Mouse (Mus musculus) heart, embryonic 13.5 days (tissue): ENCODE results near the gene Pcp2. TPM values are rescaled to one million over a fixed set of nuclear protein-coding genes. Genes with fewer than 3 reads are reported as not detected.

ENCODE experiments used
- ATAC-seq: fragments of 200-750 bp; cut with Nextera tagmentation; 2 replicates; pipeline ENCODE4 v1.8.0; 2017; ENCODE audit warnings: moderate TSS enrichment; ENCODE audit not compliant: insufficient number of reproducible peaks, low FRiP score, low TSS enrichment; ENCODE audit errors: extremely low read depth
- H3K27ac ChIP-seq: fragments of 300-500 bp; sonication (generic); replicated peaks from 2 replicates; pipeline ENCODE4 v1.5.1; 2015; ENCODE audit warnings: moderate library complexity, mild to moderate bottlenecking, inconsistent platforms
- H3K27me3 ChIP-seq: fragments of 300-500 bp; sonication (generic); replicated peaks from 2 replicates; pipeline ENCODE4 v1.6.1; 2015; ENCODE audit warnings: mild to moderate bottlenecking, inconsistent platforms
- H3K36me3 ChIP-seq: fragments of 300-500 bp; sonication (generic); 2 replicates; pipeline ENCODE4 v1.6.1; 2015; ENCODE audit warnings: mild to moderate bottlenecking, inconsistent platforms
- H3K4me1 ChIP-seq: fragments of 300-500 bp; sonication (generic); 2 replicates; pipeline ENCODE4 v1.6.1; 2015; ENCODE audit warnings: inconsistent platforms
- H3K4me2 ChIP-seq: fragments of 300-500 bp; sonication (generic); 2 replicates; pipeline ENCODE4 v1.6.1; 2015; ENCODE audit warnings: inconsistent platforms, mild to moderate bottlenecking, moderate library complexity
- H3K4me3 ChIP-seq: fragments of 300-500 bp; sonication (generic); 2 replicates; pipeline ENCODE4 v1.5.1; 2015; ENCODE audit warnings: moderate library complexity, mild to moderate bottlenecking, inconsistent platforms
- H3K9ac ChIP-seq: fragments of 300-500 bp; sonication (generic); 2 replicates; pipeline ENCODE4 v1.6.1; 2015; ENCODE audit warnings: inconsistent platforms, mild to moderate bottlenecking, moderate library complexity
- H3K9me3 ChIP-seq: fragments of 300-500 bp; sonication (generic); 2 replicates; pipeline ENCODE4 v1.6.1; 2016; ENCODE audit warnings: inconsistent platforms
- WGBS: fragments of 180-500 bp; shearing (Covaris S2); methylation state at CpG from one replicate; pipeline ENCODE4 v1.1.7; 2015; ENCODE audit warnings: mixed read lengths; 5-methylcytosine and 5-hydroxymethylcytosine counted together
- polyA plus RNA-seq: library from polyadenylated mRNA; unstranded; fragments of >200 nt; fragmentation: Nextera tagmentation; extraction: Ambion mirVana; gene quantifications from 2 replicates; pipeline ENCODE4 v1.2.1, GENCODE M21; 2015

Pcp2 gene
- polyA plus RNA-seq, 1 experiment from 2014 or later, result not detected

DNA sequence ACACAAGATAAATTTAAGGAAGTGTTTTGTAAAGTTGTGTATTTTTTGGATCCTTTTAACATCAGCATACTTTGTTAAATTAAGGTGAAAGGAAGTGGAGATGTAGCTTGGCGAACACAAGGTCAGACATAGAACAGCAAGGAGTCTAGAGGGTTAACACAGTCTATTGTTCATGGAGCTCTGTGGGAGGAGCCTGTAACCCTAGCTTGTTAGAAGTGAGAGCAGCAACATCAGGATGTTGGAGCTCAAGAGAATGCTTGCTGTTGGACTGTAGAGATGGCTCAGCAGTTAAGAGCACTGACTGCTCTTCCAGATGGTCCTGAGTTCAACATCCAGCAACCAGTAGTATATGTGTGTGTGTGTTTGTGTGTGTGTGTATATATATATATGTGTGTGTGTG lies 23.6 kb upstream of the Pcp2 start:
- ATAC-seq, result no peak
- Histone ChIP-seq H3K27ac (no peak overlapping the region), H3K9ac (no peak overlapping the region), H3K27me3 (0 out of 2 replicates have a peak, but pooled peaks cover 7% of the 10 kb centered on the region), H3K4me3 (no peak overlapping the region), H3K36me3 (no peaks in the 10 kb centered on the region), H3K9me3 (no peaks in the 10 kb centered on the region), H3K4me1 (no peaks in the 10 kb centered on the region), H3K4me2 (peak overlapping the region; percentile 35)
- 53% methylated on average over 1 of the region's 1 CpGs for WGBS

DNA sequence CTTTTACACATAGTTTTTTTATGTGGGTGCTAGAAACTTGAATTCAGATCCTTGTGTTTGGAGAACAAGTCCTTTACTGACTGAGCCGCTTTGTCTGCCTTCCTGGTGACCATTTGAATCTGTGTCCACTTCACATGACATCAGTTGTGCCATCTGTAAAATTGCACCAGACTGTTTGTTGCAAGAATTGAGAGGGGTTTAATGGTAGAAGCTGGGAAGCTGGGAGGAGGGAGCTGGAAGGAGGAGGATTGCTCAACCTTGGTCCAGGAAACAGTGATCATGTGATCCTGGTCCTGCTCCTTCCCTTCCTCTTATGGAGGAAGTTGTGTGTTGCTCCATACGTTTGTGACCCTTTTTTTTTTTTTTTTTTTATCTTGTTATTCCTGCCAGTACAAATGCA lies 22.9 kb upstream of the Pcp2 start:
- Histone ChIP-seq H3K36me3 (no peaks in the 10 kb centered on the region), H3K27me3 (0 out of 2 replicates have a peak, but pooled peaks cover 4% of the 10 kb centered on the region), H3K9me3 (no peaks in the 10 kb centered on the region), H3K4me3 (no peak overlapping the region), H3K9ac (no peak overlapping the region), H3K27ac (no peak overlapping the region), H3K4me2 (no peak overlapping the region), H3K4me1 (no peaks in the 10 kb centered on the region)
- WGBS, result 64% methylated on average over 2 of the region's 2 CpGs
- no peak for ATAC-seq

DNA sequence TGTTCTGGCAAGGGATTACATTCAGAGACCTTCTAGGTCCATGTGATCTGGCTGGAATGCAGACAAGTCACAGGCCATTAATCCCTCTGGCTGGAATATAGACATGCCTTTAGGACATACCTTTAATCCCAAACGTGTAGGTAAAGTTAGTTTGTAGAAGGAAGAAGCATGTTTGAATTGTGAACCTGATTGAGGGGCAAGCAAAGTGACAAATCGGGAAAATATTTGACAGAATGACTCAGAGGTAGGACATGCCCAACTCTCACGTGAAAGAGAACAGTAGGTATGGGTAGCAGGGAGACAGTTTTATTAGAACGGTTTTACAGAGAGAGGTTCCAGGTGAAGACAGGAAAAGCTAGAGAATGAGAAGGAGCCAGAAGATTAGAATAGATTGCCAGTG lies 22.2 kb upstream of the Pcp2 start:
- Histone ChIP-seq H3K4me1 (no peaks in the 10 kb centered on the region), H3K4me2 (no peak overlapping the region), H3K4me3 (no peak overlapping the region), H3K36me3 (peaks cover 4% of the 10 kb centered on the region; the same call in 1 of the 2 replicates), H3K9ac (no peak overlapping the region), H3K27me3 (0 out of 2 replicates have a peak, but pooled peaks cover 4% of the 10 kb centered on the region), H3K9me3 (no peaks in the 10 kb centered on the region), H3K27ac (no peak overlapping the region)
- no peak for ATAC-seq
- WGBS, result 70% methylated on average over 4 of the region's 4 CpGs

GRCm38 (mm10) chr8:3646824-3647531 lies 21.6 kb upstream of the Pcp2 start:
- ATAC-seq, result no peak
- no peaks in the 10 kb centered on the region for H3K4me1 ChIP-seq
- H3K4me2 ChIP-seq, result no peak overlapping the region
- H3K9ac ChIP-seq, result no peak overlapping the region
- H3K27ac ChIP-seq, result no peak overlapping the region
- H3K27me3 ChIP-seq, result 0 out of 2 replicates have a peak, but pooled peaks cover 4% of the 10 kb centered on the region
- WGBS, result 72% methylated on average over 6 of the region's 6 CpGs
- H3K9me3 ChIP-seq, result no peaks in the 10 kb centered on the region
- H3K36me3 ChIP-seq, result peaks cover 7% of the 10 kb centered on the region; the same call in 1 of the 2 replicates
- H3K4me3 ChIP-seq, result no peak overlapping the region

DNA sequence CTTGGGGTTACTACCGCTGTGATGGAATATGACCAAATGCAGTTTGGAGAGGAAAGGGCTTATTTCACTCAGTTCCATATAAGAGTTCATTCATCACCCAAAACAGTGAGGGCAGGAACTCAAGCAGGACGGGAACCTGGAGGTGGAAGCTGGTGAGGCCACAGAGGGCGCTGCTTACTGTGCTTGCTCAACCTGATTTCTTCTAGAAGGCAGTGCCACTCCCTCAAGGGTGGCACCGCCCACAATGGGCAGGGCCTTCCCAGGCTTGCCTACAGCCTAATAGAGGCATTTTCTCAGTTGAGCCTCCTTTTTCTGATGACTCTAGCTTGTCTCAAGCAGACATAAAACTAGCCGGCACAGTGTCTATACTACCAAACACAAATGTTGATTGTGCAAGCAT lies 20.5 kb upstream of the Pcp2 start:
- Histone ChIP-seq H3K9me3 (no peaks in the 10 kb centered on the region), H3K4me3 (no peak overlapping the region), H3K9ac (no peak overlapping the region), H3K27ac (no peak overlapping the region), H3K4me1 (no peaks in the 10 kb centered on the region), H3K27me3 (0 out of 2 replicates have a peak, but pooled peaks cover 4% of the 10 kb centered on the region), H3K4me2 (no peak overlapping the region), H3K36me3 (peaks cover 10% of the 10 kb centered on the region; the same call in 1 of the 2 replicates)
- WGBS, result 19% methylated on average over 5 of the region's 5 CpGs
- no peak for ATAC-seq

- ATAC-seq, result no peak
- H3K27ac ChIP-seq, result no peak overlapping the region
- H3K4me1 ChIP-seq, result peaks cover 7% of the 10 kb centered on the region
- WGBS, result 13% methylated on average over 8 of the region's 8 CpGs
- no peaks in the 10 kb centered on the region for H3K9me3 ChIP-seq
- peak overlapping the region; percentile 83 for H3K9ac ChIP-seq
- H3K4me3 ChIP-seq, result peak overlapping the region; percentile 75
- peaks cover 26% of the 10 kb centered on the region for H3K36me3 ChIP-seq
- peaks cover 19% of the 10 kb centered on the region for H3K27me3 ChIP-seq
- peak overlapping the region; percentile 90 for H3K4me2 ChIP-seq
Measured at GRCm38 (mm10) chr8:3631478-3631875, 6.1 kb upstream of the Pcp2 start.

GRCm38 (mm10) chr8:3630647-3631477 lies 5.5 kb upstream of the Pcp2 start, which contains the start of gene Stxbp2:
Gene Stxbp2, plus strand, starts transcription at chr8:3630955.
- H3K9ac ChIP-seq, result peak within 1 kb of the TSS; percentile 83
- peaks cover 20% of the 10 kb centered on the region for H3K36me3 ChIP-seq
- H3K27ac ChIP-seq, result no peak within 1 kb of the TSS
- WGBS, result 4% methylated on average over 47 of the region's 47 CpGs
- H3K4me1 ChIP-seq, result peaks cover 7% of the 10 kb centered on the region
- H3K9me3 ChIP-seq, result no peaks in the 10 kb centered on the region
- H3K4me2 ChIP-seq, result peak within 1 kb of the TSS; percentile 90
- H3K4me3 ChIP-seq, result peak within 1 kb of the TSS; percentile 75
- peak; percentile 87 for ATAC-seq
- peaks cover 19% of the 10 kb centered on the region for H3K27me3 ChIP-seq

DNA sequence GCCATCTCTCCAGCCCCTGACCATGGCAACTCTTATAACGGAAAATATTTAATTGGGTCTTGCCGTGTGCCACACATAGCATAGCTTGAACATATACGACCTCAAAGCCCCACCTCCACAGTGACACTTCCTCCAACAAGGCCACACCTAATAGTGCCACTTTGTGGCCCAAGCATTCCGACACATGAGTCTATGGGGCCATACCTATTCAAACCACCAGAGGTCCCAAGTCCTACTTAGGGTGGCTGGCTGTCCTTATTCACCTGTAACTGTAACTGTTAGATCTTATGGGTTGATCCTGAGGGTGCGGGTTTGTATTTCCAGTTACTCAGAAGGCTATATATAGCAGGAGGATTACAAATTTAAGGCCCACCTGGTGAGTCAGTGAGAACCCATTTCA lies 2.7 kb upstream of the Pcp2 start:
- Histone ChIP-seq H3K27ac (no peak overlapping the region), H3K36me3 (no peaks in the 10 kb centered on the region), H3K4me2 (no peak overlapping the region), H3K9ac (no peak overlapping the region), H3K4me3 (no peak overlapping the region), H3K27me3 (peaks cover 19% of the 10 kb centered on the region), H3K4me1 (peaks cover 7% of the 10 kb centered on the region), H3K9me3 (no peaks in the 10 kb centered on the region)
- WGBS, result 28% methylated on average over 5 of the region's 5 CpGs
- no peak for ATAC-seq

GRCm38 (mm10) chr8:3626971-3627370 lies 1.6 kb upstream of the Pcp2 start:
- no peak overlapping the region for H3K4me3 ChIP-seq
- H3K9me3 ChIP-seq, result no peaks in the 10 kb centered on the region
- H3K9ac ChIP-seq, result no peak overlapping the region
- no peak for ATAC-seq
- no peak overlapping the region for H3K4me2 ChIP-seq
- peaks cover 19% of the 10 kb centered on the region for H3K27me3 ChIP-seq
- H3K27ac ChIP-seq, result no peak overlapping the region
- H3K36me3 ChIP-seq, result no peaks in the 10 kb centered on the region
- peaks cover 12% of the 10 kb centered on the region for H3K4me1 ChIP-seq
- 51% methylated on average over 5 of the region's 5 CpGs for WGBS

- peak overlapping the region; percentile 88 for H3K9ac ChIP-seq
- peaks cover 19% of the 10 kb centered on the region for H3K36me3 ChIP-seq
- ATAC-seq, result no peak
- H3K27me3 ChIP-seq, result no peaks in the 10 kb centered on the region
- no peak overlapping the region for H3K27ac ChIP-seq
- H3K4me3 ChIP-seq, result peak overlapping the region; percentile 91
- H3K4me1 ChIP-seq, result peaks cover 23% of the 10 kb centered on the region
- H3K9me3 ChIP-seq, result no peaks in the 10 kb centered on the region
- WGBS, result 68% methylated on average over 8 of the region's 8 CpGs
- peak overlapping the region; percentile 85 for H3K4me2 ChIP-seq
Measured at GRCm38 (mm10) chr8:3622119-3622518, 3.2 kb downstream of the Pcp2 start.

DNA sequence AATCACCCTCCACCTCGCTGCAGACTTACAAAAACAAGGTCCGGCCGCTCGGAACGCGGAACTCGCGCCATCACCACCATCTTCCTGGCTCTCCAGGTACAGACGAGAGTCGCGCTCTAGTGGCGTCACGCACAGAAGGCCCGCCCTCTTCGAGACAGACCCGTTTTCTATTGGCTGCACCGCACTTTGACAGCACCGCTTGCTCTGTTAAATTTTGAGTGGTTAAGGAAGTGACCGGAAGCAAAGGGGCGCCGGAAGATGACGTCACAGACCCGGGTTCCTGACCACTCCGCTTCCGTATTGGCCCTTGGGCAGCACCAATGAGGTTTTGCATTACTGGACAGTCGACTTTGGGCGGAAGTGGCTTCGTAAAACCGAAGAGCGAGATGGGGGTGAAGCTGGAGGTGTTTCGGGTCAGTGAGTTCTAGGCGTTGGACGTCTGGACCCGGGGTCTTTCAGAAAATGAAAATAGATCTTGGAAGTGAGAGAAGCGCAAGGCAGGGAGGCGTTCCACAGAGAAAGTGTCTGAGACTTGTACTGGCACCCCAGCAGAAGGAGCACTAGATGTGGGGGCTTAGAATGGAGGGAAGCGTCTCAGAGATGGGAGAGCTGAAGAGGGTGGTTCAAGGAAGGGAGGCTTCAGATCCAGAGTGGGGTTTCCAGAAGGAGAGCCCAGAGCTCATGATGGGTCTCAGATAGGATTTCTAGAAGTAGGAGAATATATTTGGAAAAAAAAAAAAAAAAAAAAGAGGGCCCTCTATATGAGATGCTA lies 4.0 kb downstream of the Pcp2 start, which contains the start of the genes Xab2 and Pet100:
Gene Xab2, minus strand, starts transcription at position 118 of the 772 bp plus-strand sequence.
Gene Pet100, plus strand, starts transcription at position 350 of the 772 bp plus-strand sequence.
- WGBS, result under 1% methylated on average over 37 of the region's 37 CpGs
- Histone ChIP-seq H3K9me3 (no peaks in the 10 kb centered on the region), H3K4me1 (peaks cover 23% of the 10 kb centered on the region), H3K4me2 (peak within 1 kb of the TSS; percentile 96), H3K36me3 (peaks cover 25% of the 10 kb centered on the region), H3K4me3 (peak within 1 kb of the TSS; percentile 91), H3K27ac (no peak within 1 kb of the TSS), H3K27me3 (no peaks in the 10 kb centered on the region), H3K9ac (peak within 1 kb of the TSS; percentile 95)
- ATAC-seq, result peak; percentile 96
